Mouse (Mus musculus) liver, adult 2 months (tissue): Measurements from ENCODE around the gene Cped1. TPM values are rescaled to one million over a fixed set of nuclear protein-coding genes. Genes with fewer than 3 reads are reported as not detected.
"Not testable (repeated sequence)": the region's sequence is repeated elsewhere in the genome, so short reads cannot be mapped to it uniquely, and the experiment has no call there.

Experiments
- DNase-seq: peaks from one replicate; pipeline ENCODE4 v3.0.0-alpha.2; 2011; ENCODE audit warnings: low read depth, low spot score; ENCODE audit errors: extremely low read depth
- H3K27ac ChIP-seq: fragments of 200-500 bp; replicated peaks from 2 replicates; pipeline ENCODE4 v1.5.1; 2012; ENCODE audit warnings: low read depth, mild to moderate bottlenecking, control low read depth, inconsistent platforms, low read length; ENCODE audit not compliant: insufficient read depth
- H3K27me3 ChIP-seq: fragments of 200-500 bp; 2 replicates; pipeline ENCODE4 v1.6.1; 2012; ENCODE audit warnings: mild to moderate bottlenecking, moderate library complexity, low read length, inconsistent platforms; ENCODE audit not compliant: control insufficient read depth, insufficient read depth
- H3K36me3 ChIP-seq: fragments of 200-500 bp; 2 replicates; pipeline ENCODE4 v1.6.1; 2012; ENCODE audit warnings: low read length, inconsistent platforms; ENCODE audit not compliant: control insufficient read depth, insufficient read depth
- H3K4me1 ChIP-seq: fragments of 200-500 bp; 2 replicates; pipeline ENCODE4 v1.6.1; 2011; ENCODE audit warnings: low read length; ENCODE audit not compliant: control insufficient read depth, insufficient read depth
- H3K4me3 ChIP-seq: fragments of 200-500 bp; 2 replicates; pipeline ENCODE4 v1.5.1; 2011; ENCODE audit warnings: low read depth, mild to moderate bottlenecking, control low read depth, low read length, moderate library complexity; ENCODE audit not compliant: insufficient read depth
- H3K79me2 ChIP-seq: fragments of 200-500 bp; 2 replicates; pipeline ENCODE4 v1.6.1; 2012; ENCODE audit warnings: inconsistent platforms, mild to moderate bottlenecking, low read length, moderate library complexity; ENCODE audit not compliant: control insufficient read depth, insufficient read depth
- H3K9ac ChIP-seq: fragments of 200-500 bp; 2 replicates; pipeline ENCODE4 v1.6.1; 2012; ENCODE audit warnings: low read depth, mild to moderate bottlenecking, control low read depth, inconsistent platforms, low read length
- CTCF ChIP-seq: fragments of 200-500 bp; IDR thresholded peaks from 2 replicates; pipeline ENCODE4 v1.5.1; 2011; ENCODE audit warnings: low read depth, low read length, control low read depth
- POLR2A ChIP-seq: fragments of 200-500 bp; IDR thresholded peaks from 2 replicates; pipeline ENCODE4 v1.6.1; 2011; ENCODE audit warnings: low read length, control low read depth; ENCODE audit not compliant: insufficient read depth; ENCODE audit errors: extremely low read depth
- WGBS: fragments of 180-500 bp; shearing (Covaris S2); methylation state at CpG from one replicate; pipeline ENCODE4 v1.1.7; 2018; 5-methylcytosine and 5-hydroxymethylcytosine counted together
- polyA plus RNA-seq: library from polyadenylated mRNA; depleted of rRNA; stranded (reverse); fragments of >200 nt; gene quantifications from 2 replicates; pipeline ENCODE4 v1.2.3, GENCODE M21; 2012
- total RNA-seq: library from RNA; depleted of rRNA; stranded (reverse); fragments of >200 nt; gene quantifications from 2 replicates; pipeline ENCODE4 v1.2.3, GENCODE M21; 2014

Gene Cped1
- total and polyA plus RNA-seq, 2 experiments = 6.0 to 63.6 TPM

- TF ChIP-seq CTCF (no peak), POLR2A (no peak)
- Histone ChIP-seq H3K79me2 (peaks cover 3% of the 10 kb centered on the region; the same call in 1 of the 2 replicates), H3K36me3 (peaks cover 9% of the 10 kb centered on the region), H3K4me1 (no peaks in the 10 kb centered on the region; the same call in 1 of the 2 replicates), H3K27me3 (no peaks in the 10 kb centered on the region), H3K4me3 (no peak overlapping the region), H3K27ac (no peak overlapping the region), H3K9ac (no peak overlapping the region)
- WGBS = 96% methylated on average over 1 of the region's 1 CpGs
- DNase-seq = no peak
Measured at GRCm38 (mm10) chr6:22116679-22117078, 131.0 kb downstream of the Cped1 start.

GRCm38 (mm10) chr6:22122080-22122479 lies 136.4 kb downstream of the Cped1 start:
- H3K9ac ChIP-seq = no peak overlapping the region
- no peaks in the 10 kb centered on the region for H3K79me2 ChIP-seq
- peak; percentile 48 for DNase-seq
- TF ChIP-seq CTCF (peak; percentile 26; the same call in 1 of the 2 replicates), POLR2A (no peak)
- H3K4me3 ChIP-seq = no peak overlapping the region
- H3K36me3 ChIP-seq = peaks cover 26% of the 10 kb centered on the region
- no peaks in the 10 kb centered on the region for H3K4me1 ChIP-seq
- no peak overlapping the region for H3K27ac ChIP-seq
- no peaks in the 10 kb centered on the region for H3K27me3 ChIP-seq
- 55% methylated on average over 12 of the region's 12 CpGs for WGBS

GRCm38 (mm10) chr6:22122693-22123092 lies 137.0 kb downstream of the Cped1 start:
- H3K27ac ChIP-seq = no peak overlapping the region
- no peaks in the 10 kb centered on the region for H3K27me3 ChIP-seq
- H3K79me2 ChIP-seq = no peaks in the 10 kb centered on the region
- no peak for TF ChIP-seq CTCF
- no peak for TF ChIP-seq POLR2A
- peaks cover 26% of the 10 kb centered on the region for H3K36me3 ChIP-seq
- H3K4me1 ChIP-seq = no peaks in the 10 kb centered on the region
- H3K9ac ChIP-seq = no peak overlapping the region
- H3K4me3 ChIP-seq = no peak overlapping the region
- no peak for DNase-seq
- WGBS = 100% methylated on average over 1 of the region's 1 CpGs

GRCm38 (mm10) chr6:22123332-22123731 lies 137.6 kb downstream of the Cped1 start:
- Histone ChIP-seq H3K4me3 (no peak overlapping the region), H3K27ac (no peak overlapping the region), H3K9ac (no peak overlapping the region), H3K4me1 (no peaks in the 10 kb centered on the region), H3K27me3 (no peaks in the 10 kb centered on the region), H3K79me2 (no peaks in the 10 kb centered on the region), H3K36me3 (peaks cover 26% of the 10 kb centered on the region)
- DNase-seq = no peak
- WGBS = 75% methylated on average over 3 of the region's 3 CpGs
- TF ChIP-seq CTCF (no peak), POLR2A (no peak)

- not testable (repeated sequence) for DNase-seq, H3K4me3 ChIP-seq, H3K79me2 ChIP-seq, H3K27me3 ChIP-seq, H3K4me1 ChIP-seq, H3K9ac ChIP-seq, H3K27ac ChIP-seq
- 86% methylated on average over 24 of the region's 31 CpGs for WGBS
- peaks cover 24% of the 10 kb centered on the region for H3K36me3 ChIP-seq
Measured at GRCm38 (mm10) chr6:22124575-22125330, 139.0 kb downstream of the Cped1 start.

GRCm38 (mm10) chr6:22135038-22135631 lies 149.4 kb downstream of the Cped1 start:
- 76% methylated on average over 10 of the region's 10 CpGs for WGBS
- H3K79me2 ChIP-seq = no peaks in the 10 kb centered on the region
- H3K4me3 ChIP-seq = no peak overlapping the region
- TF ChIP-seq CTCF (no peak), POLR2A (no peak)
- H3K4me1 ChIP-seq = no peaks in the 10 kb centered on the region
- H3K9ac ChIP-seq = no peak overlapping the region
- no peak overlapping the region for H3K27ac ChIP-seq
- DNase-seq = no peak
- H3K27me3 ChIP-seq = no peaks in the 10 kb centered on the region
- peaks cover 35% of the 10 kb centered on the region for H3K36me3 ChIP-seq
